Mouse (Mus musculus) testis, adult 2 months (tissue): ENCODE results near the gene Zdhhc6. TPM values are rescaled to one million over a fixed set of nuclear protein-coding genes. Genes with fewer than 3 reads are reported as not detected.
A peak's percentile ranks its signal among the peaks of the same experiment; 100 is the strongest.

Source experiments
- H3K27ac ChIP-seq: fragments of 200-500 bp; 2 replicates; pipeline ENCODE4 v1.5.1; 2012; ENCODE audit warnings: low read depth, low read length; ENCODE audit not compliant: control insufficient read depth, insufficient read depth
- H3K27me3 ChIP-seq: fragments of 200-500 bp; 2 replicates; pipeline ENCODE4 v1.6.1; 2012; ENCODE audit warnings: mild to moderate bottlenecking, low read length, moderate library complexity; ENCODE audit not compliant: control insufficient read depth, insufficient read depth
- H3K36me3 ChIP-seq: fragments of 200-500 bp; 2 replicates; pipeline ENCODE4 v1.6.1; 2012; ENCODE audit warnings: mild to moderate bottlenecking, low read length; ENCODE audit not compliant: control insufficient read depth, insufficient read depth
- H3K4me1 ChIP-seq: fragments of 200-500 bp; 2 replicates; pipeline ENCODE4 v1.6.1; 2012; ENCODE audit warnings: low read length; ENCODE audit not compliant: control insufficient read depth, insufficient read depth
- H3K4me3 ChIP-seq: fragments of 200-500 bp; 2 replicates; pipeline ENCODE4 v1.5.1; 2012; ENCODE audit warnings: low read depth, mild to moderate bottlenecking, low read length, moderate library complexity, mixed read lengths; ENCODE audit not compliant: control insufficient read depth
- CTCF ChIP-seq: fragments of 200-500 bp; IDR thresholded peaks from 2 replicates; pipeline ENCODE4 v1.5.1; 2012; ENCODE audit warnings: low read depth, mild to moderate bottlenecking, inconsistent platforms, low read length, moderate library complexity; ENCODE audit not compliant: control insufficient read depth, insufficient read depth, insufficient replicate concordance
- POLR2A ChIP-seq: fragments of 200-500 bp; IDR thresholded peaks from 2 replicates; pipeline ENCODE4 v1.6.1; 2012; ENCODE audit warnings: low read depth, mild to moderate bottlenecking, inconsistent platforms, low read length, moderate library complexity; ENCODE audit not compliant: control insufficient read depth
- polyA plus RNA-seq: library from polyadenylated mRNA; depleted of rRNA; stranded (reverse); fragments of >200 nt; gene quantifications from 2 replicates; pipeline ENCODE4 v1.2.3, GENCODE M21; 2012

Zdhhc6 gene
- polyA plus RNA-seq, 1 experiment, result 13.2 TPM

DNA sequence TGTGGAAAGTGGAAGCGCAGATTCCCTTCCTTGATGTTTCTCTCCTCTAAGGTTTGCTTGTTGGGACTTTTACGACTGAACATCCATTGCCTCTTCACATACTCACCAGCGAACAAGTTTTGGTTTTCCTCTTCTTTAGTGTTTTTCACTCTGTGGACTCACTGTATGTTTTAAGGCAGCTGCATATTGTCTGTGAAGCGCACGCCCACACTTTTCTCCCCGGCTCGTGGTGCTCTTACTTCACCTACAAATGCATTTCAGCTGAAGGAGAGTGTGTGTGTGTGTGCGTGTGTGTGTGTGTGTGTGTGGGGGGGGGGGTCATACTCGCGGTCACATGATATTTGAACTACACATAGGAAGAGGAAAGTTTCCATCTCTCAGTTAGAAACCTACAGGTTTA, 21.8 kb upstream of the Zdhhc6 start:
- no peaks in the 10 kb centered on the region for H3K4me1 ChIP-seq
- no peaks in the 10 kb centered on the region for H3K27me3 ChIP-seq
- TF ChIP-seq CTCF, result no peak
- no peak for TF ChIP-seq POLR2A

DNA sequence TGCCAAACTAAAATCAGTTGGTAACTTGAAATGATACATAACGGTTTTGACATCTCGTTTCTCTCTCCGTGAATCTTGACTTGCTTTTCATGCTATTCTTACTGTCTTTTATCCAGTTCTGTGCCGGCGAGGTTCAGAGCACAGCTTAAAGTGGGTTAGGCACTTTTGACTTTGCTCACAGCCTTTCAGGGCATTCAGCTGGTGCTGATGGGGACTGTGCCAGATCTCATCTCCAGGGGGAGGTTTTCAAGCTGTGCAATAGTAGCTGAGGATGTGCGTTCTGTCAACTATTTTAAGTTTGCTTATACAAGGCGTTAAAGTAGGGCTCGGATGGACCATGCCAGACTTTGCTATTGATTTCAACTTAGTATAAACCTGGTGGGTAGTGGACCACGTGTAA, 21.2 kb upstream of the Zdhhc6 start:
- Histone ChIP-seq H3K27me3 (no peaks in the 10 kb centered on the region), H3K4me1 (no peaks in the 10 kb centered on the region), H3K27ac (no peak overlapping the region), H3K4me3 (no peak overlapping the region), H3K36me3 (no peaks in the 10 kb centered on the region)
- TF ChIP-seq CTCF (no peak), POLR2A (no peak)

More for the DNA sequence above, 21.8 kb upstream of the Zdhhc6 start:
- Histone ChIP-seq H3K4me3 (no peak overlapping the region), H3K27ac (no peak overlapping the region), H3K36me3 (no peaks in the 10 kb centered on the region)

DNA sequence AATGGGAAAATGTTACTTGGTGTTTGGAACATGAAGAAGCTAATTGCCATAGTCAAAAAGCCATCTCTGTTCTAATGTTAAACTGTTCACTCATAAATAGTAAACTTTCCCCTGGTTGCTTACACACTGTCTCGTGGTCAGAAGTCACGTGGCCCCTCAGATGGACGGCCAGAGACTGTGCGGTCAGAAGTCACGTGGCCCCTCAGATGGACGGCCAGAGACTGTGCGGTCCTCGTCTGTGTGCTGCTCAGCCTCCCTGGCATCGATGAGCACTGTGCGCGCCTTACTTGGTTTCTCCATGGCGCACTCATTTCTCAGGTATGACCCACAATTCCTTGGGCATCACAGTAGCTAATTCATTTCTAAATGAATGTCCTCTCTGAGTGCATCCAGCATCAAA, 20.6 kb upstream of the Zdhhc6 start:
- H3K36me3 ChIP-seq, result no peaks in the 10 kb centered on the region
- H3K27me3 ChIP-seq, result no peaks in the 10 kb centered on the region
- H3K4me3 ChIP-seq, result no peak overlapping the region
- no peaks in the 10 kb centered on the region for H3K4me1 ChIP-seq
- H3K27ac ChIP-seq, result no peak overlapping the region
- TF ChIP-seq POLR2A (no peak), CTCF (no peak)

DNA sequence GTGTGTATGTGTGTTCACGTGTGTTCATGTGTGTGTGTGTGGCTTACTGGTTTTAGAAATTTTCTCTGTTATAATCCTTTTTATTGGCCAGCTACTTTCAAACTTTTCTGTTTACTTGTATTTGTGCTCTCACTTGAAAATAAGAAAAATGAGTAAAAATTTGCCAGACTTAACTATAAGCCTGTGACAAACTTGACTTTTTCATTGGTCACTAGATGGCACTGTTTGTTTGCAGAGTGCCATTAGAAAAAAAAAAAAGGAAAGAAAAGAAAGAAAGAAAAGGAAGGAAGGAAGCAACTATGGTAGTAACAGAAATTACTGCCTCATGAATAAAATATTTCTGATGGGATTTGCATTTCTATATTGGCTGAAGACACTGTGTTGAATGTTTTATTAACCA, 20.0 kb upstream of the Zdhhc6 start:
- H3K27me3 ChIP-seq, result no peaks in the 10 kb centered on the region
- TF ChIP-seq CTCF (no peak), POLR2A (no peak)
- H3K4me3 ChIP-seq, result no peak overlapping the region
- no peaks in the 10 kb centered on the region for H3K4me1 ChIP-seq
- H3K36me3 ChIP-seq, result no peaks in the 10 kb centered on the region
- no peak overlapping the region for H3K27ac ChIP-seq

DNA sequence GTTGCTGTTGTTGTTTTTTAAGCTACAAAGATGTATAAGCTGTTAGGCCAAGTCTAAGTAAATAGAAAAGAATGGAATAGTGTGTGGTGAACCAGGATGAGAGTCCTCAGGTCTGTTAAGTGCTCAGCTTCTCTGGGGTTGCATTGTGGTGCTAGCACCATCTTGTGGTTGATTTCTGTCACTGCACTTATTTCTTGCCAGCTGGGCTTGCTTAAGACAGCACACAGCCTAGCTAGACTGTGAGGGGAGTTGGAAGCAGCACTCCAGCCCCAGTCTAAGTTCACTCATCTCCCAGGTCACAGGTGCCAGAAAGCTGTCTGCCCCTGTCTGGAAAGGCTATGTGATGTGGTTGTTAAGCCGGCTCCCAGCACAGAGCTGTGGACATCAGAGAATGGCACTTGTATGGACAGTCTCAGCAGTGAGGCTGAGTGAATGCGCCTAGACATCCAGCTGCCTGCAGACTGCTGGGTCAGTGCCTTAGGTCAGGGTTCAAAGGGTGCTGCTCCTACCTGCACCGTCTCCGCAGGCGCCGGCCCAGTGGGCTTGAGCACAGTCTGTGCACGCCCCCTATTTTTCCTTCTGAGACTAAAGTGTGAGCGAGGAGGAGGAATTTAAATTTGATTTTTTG, 16.9 kb upstream of the Zdhhc6 start:
- Histone ChIP-seq H3K4me3 (no peak overlapping the region), H3K36me3 (no peaks in the 10 kb centered on the region), H3K27me3 (no peaks in the 10 kb centered on the region), H3K4me1 (no peaks in the 10 kb centered on the region), H3K27ac (no peak overlapping the region)
- TF ChIP-seq CTCF (peak; percentile 65; the same call in 1 of the 2 replicates), POLR2A (no peak)

DNA sequence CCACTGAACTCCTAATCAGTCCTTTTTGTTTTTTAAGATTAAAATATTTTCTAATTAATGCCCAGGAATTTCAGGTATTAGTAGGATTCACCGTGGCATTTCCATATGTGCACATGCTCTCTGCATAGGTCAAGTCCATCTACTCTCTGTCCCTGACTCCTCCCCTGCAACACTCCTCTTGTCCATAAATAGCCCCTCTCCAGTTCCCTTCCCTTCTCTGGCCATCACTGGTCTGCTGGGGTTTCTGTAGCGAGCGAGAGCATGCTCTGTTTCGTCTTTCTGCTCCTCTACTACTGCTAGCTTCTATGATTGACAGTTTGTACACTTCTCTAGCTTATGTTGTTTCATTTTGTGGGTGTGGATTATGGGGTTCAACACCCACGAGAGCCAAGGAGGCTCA, 15.9 kb upstream of the Zdhhc6 start:
- Histone ChIP-seq H3K4me1 (no peaks in the 10 kb centered on the region), H3K4me3 (no peak overlapping the region), H3K27ac (no peak overlapping the region), H3K36me3 (no peaks in the 10 kb centered on the region), H3K27me3 (no peaks in the 10 kb centered on the region)
- TF ChIP-seq POLR2A (no peak), CTCF (no peak)

DNA sequence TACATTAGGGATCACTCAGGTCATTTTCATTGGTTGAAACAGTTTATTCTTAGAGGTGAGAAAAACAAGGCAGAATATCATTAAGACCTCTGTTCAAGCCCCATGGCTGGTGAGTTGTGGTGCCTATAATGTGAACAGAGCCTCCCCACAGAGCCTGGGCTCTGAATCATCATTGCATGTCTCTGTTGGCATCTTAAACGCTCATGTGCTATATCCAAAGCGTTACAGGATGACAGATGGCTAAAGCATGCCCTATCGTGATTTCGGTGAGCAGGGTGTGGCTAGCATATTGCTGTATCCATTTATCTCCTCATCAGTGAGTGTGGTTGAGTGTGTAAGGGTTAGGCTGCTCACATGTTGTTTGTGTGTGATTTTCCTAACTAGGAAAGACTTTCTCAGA, 11.7 kb upstream of the Zdhhc6 start:
- H3K36me3 ChIP-seq, result no peaks in the 10 kb centered on the region

DNA sequence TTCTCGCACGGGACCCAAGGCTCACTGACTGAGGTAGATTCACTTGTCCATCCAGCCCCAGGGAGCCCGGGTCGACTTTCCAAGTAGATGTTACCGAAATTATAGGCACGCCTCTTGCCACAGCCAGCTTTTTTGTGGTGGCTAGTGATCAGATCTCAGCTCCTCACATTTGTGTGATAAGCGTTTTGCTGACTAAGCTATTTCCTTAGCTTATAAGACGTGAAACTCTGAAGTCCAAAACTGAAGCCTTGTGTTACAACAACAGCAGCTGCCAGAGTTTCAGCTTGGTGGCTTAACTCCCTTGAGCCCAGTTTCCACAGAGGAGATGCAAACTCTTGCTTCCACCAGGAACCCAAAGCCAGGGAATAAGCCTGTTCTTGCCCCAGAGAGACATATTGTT, 6.8 kb upstream of the Zdhhc6 start:
- Histone ChIP-seq H3K27ac (no peak overlapping the region), H3K4me3 (no peak overlapping the region), H3K36me3 (no peaks in the 10 kb centered on the region), H3K27me3 (no peaks in the 10 kb centered on the region), H3K4me1 (no peaks in the 10 kb centered on the region)
- TF ChIP-seq POLR2A (no peak), CTCF (no peak)

More for the DNA sequence above, 11.7 kb upstream of the Zdhhc6 start:
- Histone ChIP-seq H3K27me3 (no peaks in the 10 kb centered on the region), H3K27ac (no peak overlapping the region), H3K4me3 (no peak overlapping the region), H3K4me1 (no peaks in the 10 kb centered on the region)
- TF ChIP-seq POLR2A, result no peak
- no peak for TF ChIP-seq CTCF
